Mouse (Mus musculus) testis, adult 2 months (tissue): ENCODE measurements around the gene Tbc1d32.

Source experiments
- CTCF ChIP-seq: fragments of 200-500 bp; IDR thresholded peaks from 2 replicates; pipeline ENCODE4 v1.5.1; 2012; ENCODE audit warnings: low read depth, mild to moderate bottlenecking, inconsistent platforms, low read length, moderate library complexity; ENCODE audit not compliant: control insufficient read depth, insufficient read depth, insufficient replicate concordance
- POLR2A ChIP-seq: fragments of 200-500 bp; IDR thresholded peaks from 2 replicates; pipeline ENCODE4 v1.6.1; 2012; ENCODE audit warnings: low read depth, mild to moderate bottlenecking, inconsistent platforms, low read length, moderate library complexity; ENCODE audit not compliant: control insufficient read depth

DNA sequence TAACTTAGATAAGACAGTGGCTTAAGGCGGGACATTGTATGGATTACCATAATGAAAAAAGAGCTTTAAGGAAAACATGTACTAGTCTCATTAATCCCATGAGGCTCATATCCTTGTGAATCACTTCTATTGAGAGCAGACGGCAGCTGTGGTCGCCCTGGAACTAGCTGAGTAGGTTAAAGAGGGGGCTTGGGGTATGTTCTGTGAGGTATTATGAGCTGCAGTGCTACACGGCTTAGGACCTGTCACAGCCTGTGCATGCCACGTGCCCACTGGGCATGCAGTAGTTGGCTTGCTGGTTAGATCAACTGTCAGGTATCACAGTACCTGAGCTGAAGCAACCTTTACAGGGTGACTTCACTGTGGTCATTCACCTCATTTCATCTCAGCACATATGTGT, 133.9 kb downstream of the Tbc1d32 start:
- TF ChIP-seq CTCF (no peak), POLR2A (no peak)
